Mouse (Mus musculus) neural tube, embryonic 14.5 days (tissue): ENCODE measurements around the gene Magel2. TPM values are rescaled to one million over a fixed set of nuclear protein-coding genes. Genes with fewer than 3 reads are reported as not detected.

Experiments used
- ATAC-seq: fragments of 200-750 bp; cut with Nextera tagmentation; 2 replicates; pipeline ENCODE4 v1.8.0; 2017; ENCODE audit warnings: low read depth, mild to moderate bottlenecking, moderate TSS enrichment, moderate library complexity
- H3K27ac ChIP-seq: fragments of 300-500 bp; sonication (generic); 2 replicates; pipeline ENCODE4 v1.5.1; 2014; ENCODE audit warnings: low read depth, mild to moderate bottlenecking, control low read depth, low read length, moderate library complexity, mixed read lengths
- H3K27me3 ChIP-seq: fragments of 300-500 bp; sonication (generic); 2 replicates; pipeline ENCODE4 v1.6.1; 2014; ENCODE audit warnings: low read length; ENCODE audit not compliant: control insufficient read depth, insufficient read depth
- H3K36me3 ChIP-seq: fragments of 300-500 bp; sonication (generic); 2 replicates; pipeline ENCODE4 v1.6.1; 2014; ENCODE audit warnings: low read length, mixed read lengths; ENCODE audit not compliant: control insufficient read depth, insufficient read depth
- H3K4me1 ChIP-seq: fragments of 300-500 bp; sonication (generic); 2 replicates; pipeline ENCODE4 v1.6.1; 2014; ENCODE audit warnings: low read length; ENCODE audit not compliant: control insufficient read depth, insufficient read depth
- H3K4me2 ChIP-seq: fragments of 300-500 bp; sonication (generic); 2 replicates; pipeline ENCODE4 v1.6.1; 2014; ENCODE audit warnings: mild to moderate bottlenecking, low read depth, low read length, control low read depth
- H3K4me3 ChIP-seq: fragments of 300-500 bp; sonication (generic); 2 replicates; pipeline ENCODE4 v1.5.1; 2014; ENCODE audit warnings: low read depth, low read length, control low read depth, mixed read lengths
- H3K9ac ChIP-seq: fragments of 300-500 bp; sonication (generic); replicated peaks from 2 replicates; pipeline ENCODE4 v1.6.1; 2014; ENCODE audit warnings: low read depth, mild to moderate bottlenecking, control low read depth, low read length, mixed read lengths
- H3K9me3 ChIP-seq: fragments of 300-500 bp; sonication (generic); 2 replicates; pipeline ENCODE4 v1.6.1; 2016; ENCODE audit warnings: low read length; ENCODE audit not compliant: control insufficient read depth
- WGBS: fragments of 180-500 bp; shearing (Covaris S2); extraction: QIAGEN DNeasy Blood & Tissue Kit; methylation state at CpG from one replicate; pipeline ENCODE4 v1.1.7; 2014; 5-methylcytosine and 5-hydroxymethylcytosine counted together
- polyA plus RNA-seq: library from polyadenylated mRNA; unstranded; fragments of >200 nt; fragmentation: Nextera tagmentation; extraction: Ambion mirVana; gene quantifications from 2 replicates; pipeline ENCODE4 v1.2.1, GENCODE M21; 2014

The Magel2 gene
- polyA plus RNA-seq, 1 experiment from 2014 or later, result 16.6 TPM

DNA sequence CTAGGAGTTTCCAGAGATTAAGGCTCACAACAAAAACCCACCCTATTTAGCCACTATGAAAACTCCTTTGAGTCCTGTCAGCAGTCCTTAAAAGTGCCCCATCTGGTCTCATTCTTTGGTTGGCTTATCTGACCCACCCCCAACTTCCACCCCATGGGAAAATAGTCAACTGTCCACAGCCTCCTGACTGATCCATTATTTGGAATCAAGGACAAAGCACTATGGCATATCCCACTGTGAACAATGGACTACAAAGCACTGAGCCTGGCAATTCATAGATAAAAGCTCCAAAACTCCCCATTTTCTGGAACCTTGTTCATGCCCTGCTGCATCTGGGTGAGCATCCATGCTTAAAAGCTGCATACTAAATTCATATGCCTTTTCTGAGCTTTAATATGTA lies 39.4 kb downstream of the Magel2 start:
- H3K27ac ChIP-seq, result no peak overlapping the region
- H3K9me3 ChIP-seq, result no peaks in the 10 kb centered on the region; the same call in 1 of the 2 replicates
- no peak overlapping the region for H3K9ac ChIP-seq
- no peaks in the 10 kb centered on the region for H3K4me1 ChIP-seq
- H3K4me3 ChIP-seq, result no peak overlapping the region
- no peaks in the 10 kb centered on the region for H3K27me3 ChIP-seq
- no peaks in the 10 kb centered on the region for H3K36me3 ChIP-seq
- H3K4me2 ChIP-seq, result no peak overlapping the region
- ATAC-seq, result no peak

DNA sequence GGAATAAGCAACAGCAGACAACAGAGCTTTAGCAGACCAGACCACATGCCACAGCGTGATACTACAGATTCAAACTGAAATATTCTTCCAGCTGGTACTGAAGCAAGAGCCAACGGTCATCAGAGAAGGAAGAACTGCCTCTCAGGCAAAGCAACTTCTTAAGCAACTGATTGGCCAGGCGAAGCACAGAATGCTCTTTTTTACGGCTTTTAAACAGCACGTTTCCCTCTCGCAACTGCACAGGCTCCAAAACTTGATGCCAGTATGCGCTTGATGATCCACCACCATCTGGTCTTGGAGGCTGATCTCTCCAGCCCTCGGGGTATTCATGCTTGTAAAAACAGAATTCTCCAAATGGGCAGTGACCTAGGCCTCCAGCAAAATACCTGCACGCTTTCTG lies 41.5 kb downstream of the Magel2 start:
- no peak overlapping the region for H3K27ac ChIP-seq
- 44% methylated on average over 9 of the region's 9 CpGs for WGBS
- H3K4me3 ChIP-seq, result peak overlapping the region; percentile 70
- ATAC-seq, result no peak
- no peaks in the 10 kb centered on the region for H3K27me3 ChIP-seq
- no peaks in the 10 kb centered on the region; the same call in 1 of the 2 replicates for H3K9me3 ChIP-seq
- H3K9ac ChIP-seq, result peak overlapping the region; percentile 78
- no peaks in the 10 kb centered on the region for H3K4me1 ChIP-seq
- peak overlapping the region; percentile 62 for H3K4me2 ChIP-seq
- no peaks in the 10 kb centered on the region for H3K36me3 ChIP-seq

DNA sequence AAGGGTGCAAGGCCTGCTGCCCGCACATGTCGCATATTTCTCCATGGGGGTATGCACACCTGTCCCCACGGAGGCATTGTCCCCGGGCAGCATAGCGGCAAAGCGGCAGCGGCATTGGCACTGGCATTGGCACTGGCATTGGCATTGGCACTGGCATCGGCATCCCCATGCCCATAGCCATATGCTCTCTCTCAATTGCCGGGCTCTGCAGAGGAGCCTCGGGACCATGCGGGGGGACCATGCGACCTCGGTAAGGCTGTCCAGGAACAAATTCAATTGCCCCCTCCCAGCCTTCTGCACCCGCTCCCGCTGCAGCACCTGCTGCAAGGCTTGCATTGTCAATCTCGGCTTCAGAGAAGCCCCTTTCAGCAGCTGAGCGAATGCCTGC lies 42.3 kb downstream of the Magel2 start:
- ATAC-seq, result peak; percentile 64
- Histone ChIP-seq H3K9ac (peak overlapping the region; percentile 78), H3K36me3 (no peaks in the 10 kb centered on the region), H3K4me1 (no peaks in the 10 kb centered on the region), H3K27ac (peak overlapping the region; percentile 73), H3K4me2 (peak overlapping the region; percentile 62), H3K4me3 (peak overlapping the region; percentile 70), H3K9me3 (no peaks in the 10 kb centered on the region; the same call in 1 of the 2 replicates), H3K27me3 (no peaks in the 10 kb centered on the region)
- WGBS, result 52% methylated on average over 17 of the region's 17 CpGs

DNA sequence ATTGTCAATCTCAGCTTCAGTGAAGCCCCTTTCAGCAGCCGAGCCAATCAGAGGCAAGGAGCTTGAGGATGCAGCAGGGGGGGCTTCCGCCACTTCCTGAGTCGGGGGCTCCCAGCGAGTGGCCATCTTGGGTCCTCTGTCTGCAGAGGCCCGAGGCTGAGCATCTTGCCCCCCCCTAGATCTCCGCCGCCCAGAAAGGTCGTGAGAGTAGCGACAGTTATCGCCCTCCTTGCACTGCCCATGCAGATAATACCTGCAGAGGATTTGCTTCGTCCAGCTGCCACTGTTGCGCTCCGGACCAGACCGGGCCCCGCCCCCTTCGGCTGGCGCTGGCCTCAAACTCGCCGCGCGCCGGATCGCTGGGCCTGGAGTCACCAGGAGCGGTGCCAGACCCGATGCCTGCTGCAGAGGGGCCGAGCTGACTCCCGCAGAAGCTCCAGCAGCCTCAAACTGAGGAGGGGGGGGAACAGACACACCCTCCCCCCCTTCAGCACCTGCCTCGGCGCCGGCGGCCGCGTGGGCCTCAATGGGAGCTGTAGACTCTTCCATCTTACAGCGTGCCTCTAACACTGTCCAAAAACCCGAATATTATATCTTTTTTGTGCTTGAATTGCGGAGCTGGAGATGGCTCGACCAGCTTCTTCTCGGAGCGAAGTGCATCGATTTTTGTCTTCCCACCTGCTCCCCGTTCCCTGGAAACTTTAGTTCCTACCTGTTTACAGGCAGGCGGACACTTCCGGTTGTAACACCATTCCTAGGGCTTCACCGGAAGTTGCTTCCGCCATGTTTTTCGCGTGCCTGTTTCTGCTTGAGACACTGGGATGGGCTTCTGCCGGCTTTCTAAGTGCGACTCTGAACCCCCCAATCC lies 42.9 kb downstream of the Magel2 start, which contains the start of gene Mkrn3:
Gene Mkrn3 (minus strand): TSS at position 647 of the 868 bp plus-strand sequence.
- Histone ChIP-seq H3K4me1 (no peaks in the 10 kb centered on the region), H3K27me3 (no peaks in the 10 kb centered on the region), H3K9ac (peak within 1 kb of the TSS; percentile 78), H3K4me3 (peak within 1 kb of the TSS; percentile 70), H3K36me3 (no peaks in the 10 kb centered on the region), H3K9me3 (no peaks in the 10 kb centered on the region; the same call in 1 of the 2 replicates), H3K4me2 (peak within 1 kb of the TSS; percentile 62), H3K27ac (peak within 1 kb of the TSS; percentile 84)
- peak; percentile 95 for ATAC-seq
- WGBS, result 27% methylated on average over 48 of the region's 49 CpGs

- WGBS, result 51% methylated on average over 6 of the region's 6 CpGs
- ATAC-seq, result peak; percentile 32; the same call in 1 of the 2 replicates
- Histone ChIP-seq H3K27ac (peak overlapping the region; percentile 82), H3K4me3 (peak overlapping the region; percentile 70), H3K27me3 (no peaks in the 10 kb centered on the region), H3K9ac (peak overlapping the region; percentile 17; the same call in 1 of the 2 replicates), H3K36me3 (no peaks in the 10 kb centered on the region), H3K4me1 (no peaks in the 10 kb centered on the region), H3K4me2 (peak overlapping the region; percentile 44), H3K9me3 (no peaks in the 10 kb centered on the region; the same call in 1 of the 2 replicates)
These were observed 43.8 kb downstream of the Magel2 start for GRCm38 (mm10) chr7:62420566-62420965.

DNA sequence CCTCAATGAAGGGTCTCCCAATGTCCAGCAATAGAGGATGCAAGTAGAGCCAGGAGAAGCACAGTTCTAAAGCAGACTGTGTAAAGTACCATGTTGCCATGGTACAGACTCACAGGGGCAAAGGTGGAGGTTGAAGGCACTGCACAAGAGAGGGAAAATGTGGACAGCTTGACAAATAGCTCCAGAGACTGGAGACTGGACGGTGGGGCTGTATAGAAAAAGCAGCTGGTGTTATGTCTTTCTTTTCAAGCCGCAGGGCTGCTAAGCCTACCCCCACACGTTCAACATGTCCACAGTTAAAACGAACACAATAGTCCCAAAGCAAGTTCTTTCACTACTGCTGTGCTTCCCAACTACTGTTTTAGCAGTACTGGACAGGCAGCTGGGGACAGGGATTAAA lies 46.4 kb downstream of the Magel2 start:
- H3K9me3 ChIP-seq, result no peaks in the 10 kb centered on the region; the same call in 1 of the 2 replicates
- no peak overlapping the region for H3K9ac ChIP-seq
- H3K4me2 ChIP-seq, result no peak overlapping the region
- no peak overlapping the region for H3K27ac ChIP-seq
- no peak for ATAC-seq
- 24% methylated on average over 4 of the region's 4 CpGs for WGBS
- no peaks in the 10 kb centered on the region for H3K27me3 ChIP-seq
- no peaks in the 10 kb centered on the region for H3K36me3 ChIP-seq
- no peak overlapping the region for H3K4me3 ChIP-seq
- no peaks in the 10 kb centered on the region for H3K4me1 ChIP-seq

DNA sequence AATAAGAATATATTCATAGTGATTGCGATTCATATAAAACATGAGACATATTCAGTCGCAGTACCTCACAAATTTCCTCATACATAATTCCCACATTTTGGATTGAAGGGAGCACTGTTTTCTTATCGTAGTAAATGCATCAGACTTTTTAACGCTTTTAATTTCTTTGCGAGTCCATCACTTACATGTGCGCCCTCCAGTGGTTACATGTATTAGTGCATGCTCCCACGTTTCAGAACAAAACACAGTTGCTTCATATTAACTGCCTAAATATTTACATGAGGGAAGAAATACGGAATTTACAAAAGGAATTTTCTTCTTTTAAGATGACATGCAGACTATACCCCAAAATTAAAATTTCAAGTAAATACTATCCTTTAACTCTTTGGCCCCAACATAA lies 51.5 kb downstream of the Magel2 start:
- Histone ChIP-seq H3K27me3 (no peaks in the 10 kb centered on the region), H3K4me1 (no peaks in the 10 kb centered on the region), H3K4me3 (no peak overlapping the region), H3K4me2 (no peak overlapping the region), H3K9ac (no peak overlapping the region), H3K9me3 (no peaks in the 10 kb centered on the region), H3K36me3 (no peaks in the 10 kb centered on the region), H3K27ac (no peak overlapping the region)
- 20% methylated on average over 8 of the region's 8 CpGs for WGBS
- ATAC-seq, result no peak

Other genes with a start within 250 kb of the Magel2 start
- gene Ndn, start 30.4 kb upstream of the Magel2 start, polyA plus RNA-seq, result 394 and 457 TPM in 2 replicates
- 17.5 and 19.0 TPM in 2 replicates for gene Mkrn3, start 43.1 kb downstream of the Magel2 start, polyA plus RNA-seq
- gene Peg12, start 87.5 kb downstream of the Magel2 start, polyA plus RNA-seq, result 6.2 and 7.8 TPM in 2 replicates